Mouse (Mus musculus) erythroblast, embryonic 14.5 days (primary cell): ENCODE data around the gene Stard3. TPM values are rescaled to one million over a fixed set of nuclear protein-coding genes. Genes with fewer than 3 reads are reported as not detected.

ENCODE experiments used
- H3K27me3 ChIP-seq: 2 replicates; pipeline ENCODE4 v1.6.1; 2012; ENCODE audit warnings: inconsistent platforms; ENCODE audit not compliant: control insufficient read depth
- H3K36me3 ChIP-seq: 2 replicates; pipeline ENCODE4 v1.6.1; 2012; ENCODE audit warnings: mild to moderate bottlenecking, inconsistent platforms; ENCODE audit not compliant: control insufficient read depth
- H3K4me1 ChIP-seq: 2 replicates; pipeline ENCODE4 v1.6.1; 2012; ENCODE audit warnings: inconsistent platforms; ENCODE audit not compliant: control insufficient read depth
- H3K4me3 ChIP-seq: replicated peaks from 2 replicates; pipeline ENCODE3; 2012; ENCODE audit warnings: moderate library complexity, mild to moderate bottlenecking, inconsistent platforms
- H3K9me3 ChIP-seq: 2 replicates; pipeline ENCODE4 v1.6.1; 2012; ENCODE audit warnings: low read length, inconsistent platforms, mixed read lengths; ENCODE audit not compliant: control insufficient read depth
- GATA1 ChIP-seq: IDR thresholded peaks from 2 replicates; pipeline ENCODE4 v1.6.1; 2012; ENCODE audit warnings: low read length, inconsistent platforms, mixed read lengths
- TAL1 ChIP-seq: IDR thresholded peaks from 3 replicates; pipeline ENCODE4 v1.6.1; 2012; ENCODE audit warnings: low read length, inconsistent platforms, mixed read lengths
- polyA plus RNA-seq: library from polyadenylated mRNA; stranded (reverse); fragments of >175 nt; gene quantifications from 2 replicates; pipeline ENCODE4 v1.2.3, GENCODE M21; 2012

The Stard3 gene
- polyA plus RNA-seq, 1 experiment: 1.2 TPM

DNA sequence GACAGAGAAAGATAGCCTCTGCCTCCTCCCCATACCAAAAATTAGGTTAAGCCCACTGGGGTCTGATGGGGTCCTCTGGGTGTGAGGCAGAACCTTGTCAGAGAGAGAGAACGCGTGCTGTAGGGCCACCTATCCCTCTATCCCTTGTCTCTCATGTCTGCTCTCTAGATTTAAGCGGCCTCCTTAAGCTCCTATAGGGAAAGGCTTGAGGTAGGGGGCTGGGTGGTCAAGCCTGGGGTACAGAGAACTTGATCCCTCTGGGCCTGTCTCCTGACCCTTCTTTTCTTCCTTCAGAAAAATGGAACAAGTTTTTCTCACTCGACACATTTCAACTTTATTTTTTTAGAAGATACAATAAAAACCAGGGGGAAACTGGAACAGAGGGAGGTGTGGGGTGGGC, 25.3 kb upstream of the Stard3 start:
- H3K4me1 ChIP-seq: peaks cover 5% of the 10 kb centered on the region; the same call in 1 of the 2 replicates
- H3K36me3 ChIP-seq: no peaks in the 10 kb centered on the region
- H3K4me3 ChIP-seq: no peak overlapping the region
- H3K9me3 ChIP-seq: no peaks in the 10 kb centered on the region; the same call in 1 of the 2 replicates
- peaks cover 100% of the 10 kb centered on the region for H3K27me3 ChIP-seq
- TF ChIP-seq TAL1: no peak
- TF ChIP-seq GATA1: no peak

GRCm38 (mm10) chr11:98333263-98333696, 24.9 kb upstream of the Stard3 start:
- no peaks in the 10 kb centered on the region for H3K36me3 ChIP-seq
- TF ChIP-seq TAL1 (no peak), GATA1 (no peak)
- peaks cover 4% of the 10 kb centered on the region; the same call in 1 of the 2 replicates for H3K4me1 ChIP-seq
- no peaks in the 10 kb centered on the region for H3K9me3 ChIP-seq
- no peak overlapping the region for H3K4me3 ChIP-seq
- peaks cover 100% of the 10 kb centered on the region for H3K27me3 ChIP-seq

GRCm38 (mm10) chr11:98333981-98334741, 24.0 kb upstream of the Stard3 start:
- H3K36me3 ChIP-seq: no peaks in the 10 kb centered on the region
- H3K27me3 ChIP-seq: peaks cover 100% of the 10 kb centered on the region
- H3K4me1 ChIP-seq: peaks cover 4% of the 10 kb centered on the region; the same call in 1 of the 2 replicates
- no peaks in the 10 kb centered on the region for H3K9me3 ChIP-seq
- no peak for TF ChIP-seq TAL1
- no peak overlapping the region for H3K4me3 ChIP-seq

- H3K9me3 ChIP-seq: no peaks in the 10 kb centered on the region
- H3K4me3 ChIP-seq: no peak overlapping the region
- H3K4me1 ChIP-seq: peaks cover 4% of the 10 kb centered on the region; the same call in 1 of the 2 replicates
- H3K36me3 ChIP-seq: no peaks in the 10 kb centered on the region
- TF ChIP-seq GATA1 (no peak), TAL1 (no peak)
- H3K27me3 ChIP-seq: peaks cover 100% of the 10 kb centered on the region
Observed at GRCm38 (mm10) chr11:98335250-98335649, 22.9 kb upstream of the Stard3 start.

DNA sequence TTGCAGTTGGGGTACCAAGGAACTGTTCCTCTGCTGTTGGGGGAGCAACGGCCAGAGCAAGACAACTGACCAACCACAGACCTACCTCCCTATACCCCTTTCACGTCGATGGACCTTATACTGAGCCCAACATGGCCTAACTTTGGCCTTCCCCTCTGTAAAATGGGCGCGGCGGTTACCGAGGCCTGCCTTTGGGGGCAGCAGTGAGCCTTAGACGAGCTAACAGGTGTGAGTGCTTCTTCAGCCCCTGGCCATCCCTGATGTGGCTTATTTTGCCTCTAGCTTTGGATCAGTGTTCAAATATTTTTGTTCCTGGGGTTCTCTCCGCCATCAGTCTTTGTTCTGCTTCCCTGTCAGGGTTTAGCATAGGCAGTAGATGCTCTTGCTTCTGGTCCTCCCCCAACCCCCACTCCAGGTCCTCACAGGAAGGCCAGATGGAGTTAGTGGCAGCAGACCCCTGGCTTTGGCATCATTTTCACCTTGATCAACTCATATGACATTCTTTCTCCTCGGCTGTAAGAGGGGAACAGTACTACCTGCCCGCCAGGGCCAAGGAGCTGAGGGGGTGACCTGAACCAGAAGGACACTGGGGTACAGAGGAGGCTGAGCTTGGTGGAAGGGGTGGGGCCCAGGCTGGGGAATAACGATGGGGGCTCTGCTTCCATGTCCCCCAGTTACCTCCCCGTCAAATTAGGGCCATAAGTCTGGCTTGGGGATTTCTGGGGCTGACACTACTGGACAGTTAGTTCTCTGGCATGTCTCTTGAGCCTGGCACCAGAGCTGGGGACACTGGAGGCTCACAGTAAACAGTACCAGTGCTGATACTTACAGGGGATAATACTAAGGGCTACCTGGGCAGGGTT, 21.7 kb upstream of the Stard3 start:
- H3K36me3 ChIP-seq: no peaks in the 10 kb centered on the region
- peaks cover 98% of the 10 kb centered on the region for H3K27me3 ChIP-seq
- H3K9me3 ChIP-seq: no peaks in the 10 kb centered on the region
- peaks cover 4% of the 10 kb centered on the region; the same call in 1 of the 2 replicates for H3K4me1 ChIP-seq
- H3K4me3 ChIP-seq: no peak overlapping the region
- TF ChIP-seq TAL1: no peak
- no peak for TF ChIP-seq GATA1

GRCm38 (mm10) chr11:98338507-98338961, 19.6 kb upstream of the Stard3 start:
- H3K9me3 ChIP-seq: no peaks in the 10 kb centered on the region
- TF ChIP-seq GATA1 (no peak), TAL1 (no peak)
- peaks cover 11% of the 10 kb centered on the region for H3K4me1 ChIP-seq
- H3K36me3 ChIP-seq: no peaks in the 10 kb centered on the region
- no peak overlapping the region for H3K4me3 ChIP-seq
- peaks cover 93% of the 10 kb centered on the region for H3K27me3 ChIP-seq

DNA sequence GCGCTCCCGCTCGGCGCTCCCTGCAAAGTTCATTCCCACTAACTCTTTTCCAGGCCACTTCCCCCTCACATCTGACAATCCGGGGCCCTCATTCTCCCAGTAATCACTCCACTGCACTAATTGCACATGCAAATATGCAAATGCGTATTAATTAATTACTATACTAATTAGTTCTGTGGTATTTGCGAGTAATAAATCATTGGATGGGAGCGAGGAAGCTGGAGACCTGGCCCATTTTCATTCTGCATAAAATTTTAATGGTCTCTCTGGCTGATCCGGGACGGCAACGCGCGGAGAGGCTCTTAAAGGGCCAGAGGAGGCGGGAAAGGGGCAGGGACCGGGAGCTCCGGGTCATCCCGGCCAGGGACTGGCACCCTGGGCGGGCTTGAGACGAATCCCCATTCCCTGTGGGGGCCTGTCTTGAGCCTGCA, 19.1 kb upstream of the Stard3 start:
- Histone ChIP-seq H3K4me1 (peaks cover 11% of the 10 kb centered on the region), H3K4me3 (no peak overlapping the region), H3K36me3 (no peaks in the 10 kb centered on the region), H3K27me3 (peaks cover 91% of the 10 kb centered on the region), H3K9me3 (no peaks in the 10 kb centered on the region)
- TF ChIP-seq GATA1: no peak
- TF ChIP-seq TAL1: no peak

GRCm38 (mm10) chr11:98339679-98340287, 18.4 kb upstream of the Stard3 start:
- peaks cover 11% of the 10 kb centered on the region for H3K4me1 ChIP-seq
- H3K27me3 ChIP-seq: peaks cover 88% of the 10 kb centered on the region
- no peak for TF ChIP-seq TAL1
- no peak for TF ChIP-seq GATA1
- no peak overlapping the region for H3K4me3 ChIP-seq
- H3K36me3 ChIP-seq: no peaks in the 10 kb centered on the region
- no peaks in the 10 kb centered on the region for H3K9me3 ChIP-seq
